Comparison of ENCODE assay signal across 8 mouse cellular contexts in the genomic region with DNA sequence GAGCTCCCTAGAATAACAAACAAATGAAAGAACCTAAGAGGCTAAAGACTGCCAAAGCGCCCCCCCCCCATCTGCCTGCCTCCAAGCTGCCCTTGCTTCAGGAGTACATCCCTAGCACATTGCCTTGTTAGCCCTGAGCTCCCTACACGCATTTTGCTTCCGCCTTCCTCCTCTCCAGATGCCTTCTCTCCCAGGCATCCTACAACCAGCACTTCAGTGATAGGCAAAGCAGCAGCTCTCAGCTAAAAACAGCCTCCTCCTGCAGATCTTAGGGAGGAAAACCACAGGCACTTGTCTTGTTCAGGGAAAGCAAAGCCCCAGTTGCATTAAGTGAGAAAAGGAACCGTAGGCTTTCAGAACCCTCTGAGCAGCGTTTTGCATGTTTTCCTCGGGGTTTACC. TPM values are rescaled to one million over a fixed set of nuclear protein-coding genes. Genes with fewer than 3 reads are reported as not detected.
DNase-seq lines count a peak whose midpoint lies in the region; ATAC-seq lines count a peak whose summit lies in the region.
"Had no signal": no experiment of that assay in that cellular context is flagged by ENCODE, and none has a peak within 500 bp of the region (broad histone marks: within the 10 kb centered on the region; RNA-seq: fewer than 3 reads in every experiment).

No protein-coding gene starts in this region.

- peak; percentile 20; the same call in 1 of the 2 replicates for ATAC-seq in megakaryocyte-erythroid progenitor cell, adult 5-6 weeks (replicated peaks; ENCODE audit: low FRiP score, low TSS enrichment, poor library complexity, severe bottlenecking)

- peak; percentile 40 for DNase-seq in MN1 (ENCODE audit: low spot score)
- DNase-seq in brain, adult 2 months (ENCODE audit: low read depth, low spot score): peak; percentile 95
- DNase-seq in frontal cortex, postnatal 25 days (ENCODE audit: low spot score in 2 of 2): peak; percentile 29 to 43
- peak; percentile 47 to 73 for DNase-seq in layer of hippocampus, adult 8-10 months (ENCODE audit: low spot score in 2 of 2)
- DNase-seq in yolk sac, embryonic 10.5 days (ENCODE audit: low spot score): peak; percentile 53
- DNase-seq in adrenal gland, postnatal 36 days: no peak
- DNase-seq: liver, embryonic 13.5 days had no signal

RNA-seq across cellular contexts. Expression of a gene that starts 45.4 kb away (rescaled TPM):
- 1 to 10 TPM; 6.7 to 9.4 (median 8.4) TPM for total RNA-seq in layer of hippocampus, adult 8-10 months (2022)
- 0.70 and 1.1 TPM in 2 replicates for total RNA-seq in megakaryocyte-erythroid progenitor cell, adult 5-6 weeks (2014; fragmentation: Nextera tagmentation)
- total RNA-seq in megakaryocyte-erythroid progenitor cell, adult 5-6 weeks (2017): 7.1 and 19.1 TPM in 2 replicates
- 10 to 100 TPM; 41.3 to 55.1 TPM for total RNA-seq in adrenal gland, postnatal 36 days (2021)

Comparison
In these comparisons a context has a peak if more than half of its experiments do, and no peak if none do; other contexts are left out.
1. DNase-seq: peak in MN1 (single experiment), brain, adult 2 months (single experiment), frontal cortex, postnatal 25 days (2 of 2), layer of hippocampus, adult 8-10 months (2 of 2) and yolk sac, embryonic 10.5 days (single experiment); none in adrenal gland, postnatal 36 days (0 of 2).